Mouse (Mus musculus) bone marrow, adult 2 months (tissue): ENCODE results near the gene Large1.

Source experiments
- CTCF ChIP-seq: fragments of 200-500 bp; IDR thresholded peaks from 2 replicates; pipeline ENCODE4 v1.5.1; 2011; ENCODE audit warnings: low read length, control low read depth; ENCODE audit not compliant: control insufficient read depth, insufficient read depth
- POLR2A ChIP-seq: fragments of 200-500 bp; IDR thresholded peaks from 2 replicates; pipeline ENCODE4 v1.6.1; 2011; ENCODE audit warnings: low read depth, mild to moderate bottlenecking, control low read depth, low read length, borderline replicate concordance; ENCODE audit not compliant: control insufficient read depth

- TF ChIP-seq CTCF (no peak), POLR2A (no peak)
These were observed 362.9 kb downstream of the Large1 start for GRCm38 (mm10) chr8:72990425-72990824.
